Mouse (Mus musculus): ENCODE data around the gene Ush2a. TPM values are rescaled to one million over a fixed set of nuclear protein-coding genes. Genes with fewer than 3 reads are reported as not detected.

Gene Ush2a
- polyA plus RNA-seq, 1 experiment from 2014 or later: 0.09 TPM

DNA sequence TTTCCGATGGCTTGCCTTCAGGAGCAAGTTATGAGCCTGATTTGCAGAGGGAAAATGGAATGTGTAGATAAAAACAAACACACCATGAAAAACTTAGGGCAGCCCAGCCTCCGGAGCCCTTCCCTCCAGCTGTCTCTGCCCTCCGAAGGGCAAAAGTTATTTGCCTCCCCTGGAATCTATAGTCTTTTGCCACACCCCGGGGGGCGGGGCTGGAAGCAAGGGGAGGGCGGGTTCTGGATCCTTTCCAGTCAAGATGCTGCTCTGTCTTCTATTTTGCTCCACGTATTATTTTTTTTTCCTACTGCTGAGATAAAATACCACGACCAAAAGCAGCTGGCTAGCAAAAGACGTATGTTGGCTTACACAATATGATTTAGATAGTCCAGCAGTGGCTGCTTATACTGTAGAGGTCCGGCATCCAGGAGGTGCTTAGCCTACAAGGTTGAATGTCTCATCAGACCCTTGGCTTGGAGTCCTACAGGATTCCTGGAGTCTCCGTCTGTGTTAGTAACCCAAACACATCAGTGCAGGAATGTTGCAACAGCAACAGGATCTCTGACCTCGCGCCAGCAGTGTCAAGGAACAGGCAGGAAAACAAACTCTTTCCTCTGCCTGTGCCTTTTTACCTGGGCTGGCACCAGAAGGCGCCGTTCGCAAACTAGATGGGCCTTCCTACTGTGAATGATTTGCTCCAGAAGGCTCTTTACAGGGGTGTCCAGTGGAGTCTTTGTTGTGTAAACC lies 751.2 kb downstream of the Ush2a start:
- H3K27ac ChIP-seq (replicated peaks): peak overlapping the region; percentile 8; the same call in 1 of the 2 replicates
- H3K27me3 ChIP-seq (replicated peaks; ENCODE audit: low read depth, poor library complexity, severe bottlenecking): peaks cover 31% of the 10 kb centered on the region
- H3K4me1 ChIP-seq: peaks cover 34% of the 10 kb centered on the region
- WGBS: 4% methylated on average over 16 of the region's 16 CpGs
- H3K36me3 ChIP-seq (replicated peaks): no peaks in the 10 kb centered on the region
- peak overlapping the region; percentile 38 for H3K4me3 ChIP-seq
- peak; percentile 35 for DNase-seq (ENCODE audit: low spot score)
- no peaks in the 10 kb centered on the region for H3K9me3 ChIP-seq

DNA sequence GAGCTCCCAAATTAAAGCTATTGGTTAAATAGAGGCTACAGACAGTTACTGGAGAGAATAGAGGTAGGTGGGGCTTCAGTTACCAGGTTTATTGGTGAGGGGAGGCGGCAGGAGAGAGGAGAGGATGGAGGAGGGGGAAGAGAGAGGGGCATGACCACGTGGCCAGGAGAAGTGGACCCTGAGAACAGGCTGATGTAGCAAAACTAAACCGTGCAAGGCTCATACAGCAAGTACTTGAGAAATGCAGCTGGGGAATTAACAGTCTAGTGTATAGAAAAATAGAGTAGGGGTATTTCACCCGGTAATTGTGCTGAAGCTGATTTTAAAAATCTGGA lies 751.7 kb downstream of the Ush2a start:
- H3K27ac ChIP-seq (replicated peaks): peak overlapping the region; percentile 8; the same call in 1 of the 2 replicates
- peak overlapping the region; percentile 38 for H3K4me3 ChIP-seq
- H3K27me3 ChIP-seq (replicated peaks; ENCODE audit: low read depth, poor library complexity, severe bottlenecking): peaks cover 31% of the 10 kb centered on the region
- DNase-seq (ENCODE audit: low spot score): peak; percentile 28
- no peaks in the 10 kb centered on the region for H3K9me3 ChIP-seq
- no peaks in the 10 kb centered on the region for H3K36me3 ChIP-seq (replicated peaks)
- peaks cover 34% of the 10 kb centered on the region for H3K4me1 ChIP-seq
- WGBS: 6% methylated on average over 4 of the region's 4 CpGs

All from embryonic facial prominence, embryonic 10.5 days (tissue).